Mouse (Mus musculus): ENCODE measurements at regions not wholly inside any gene's neighbourhood (a gene's known extent, or its start where the extent isn't known, plus 50 kb on each side); places are given as distances from the start of the nearest gene placed in this dataset.

GRCm38 (mm10) chr2:114796630-114797290, 142.0 kb upstream of the Dph6 start:
- Histone ChIP-seq H3K4me1 (ENCODE audit: insufficient read depth, low read depth, low read length) (0 out of 2 replicates have a peak, but pooled peaks cover 2% of the 10 kb centered on the region), H3K36me3 (replicated peaks) (no peaks in the 10 kb centered on the region), H3K9me3 (replicated peaks) (no peaks in the 10 kb centered on the region), H3K27me3 (ENCODE audit: insufficient read depth, low read length) (no peaks in the 10 kb centered on the region), H3K4me3 (ENCODE audit: low read depth, low read length) (no peak overlapping the region)
- no peak for DNase-seq (ENCODE audit: low spot score)
- ATAC-seq (ENCODE audit: extremely low read depth, insufficient number of reproducible peaks, low FRiP score, poor library complexity, severe bottlenecking) = no peak
- TF ChIP-seq GATA2 (IDR thresholded peaks at IDR 0.05; ENCODE audit: borderline replicate concordance, low read depth, low read length) (no peak), CTCF (IDR thresholded peaks at IDR 0.05; ENCODE audit: low read depth, low read length) (no peak), TAL1 (conservative IDR thresholded peaks at IDR 0.05; ENCODE audit: low read depth, low read length) (no peak), POLR2AphosphoS5 (IDR thresholded peaks at IDR 0.05; ENCODE audit: insufficient replicate concordance, low read depth, low read length) (no peak), GATA1 (IDR thresholded peaks at IDR 0.05; ENCODE audit: borderline replicate concordance, low read length) (no peak)

- no peaks in the 10 kb centered on the region for H3K9me3 ChIP-seq (replicated peaks)
- no peaks in the 10 kb centered on the region for H3K27me3 ChIP-seq (ENCODE audit: insufficient read depth, low read length)
- H3K4me1 ChIP-seq (ENCODE audit: insufficient read depth, low read depth, low read length) = 0 out of 2 replicates have a peak, but pooled peaks cover 2% of the 10 kb centered on the region
- no peak for TF ChIP-seq GATA1 (IDR thresholded peaks at IDR 0.05; ENCODE audit: borderline replicate concordance, low read length)
- no peak for TF ChIP-seq GATA2 (IDR thresholded peaks at IDR 0.05; ENCODE audit: borderline replicate concordance, low read depth, low read length)
- TF ChIP-seq TAL1 (conservative IDR thresholded peaks at IDR 0.05; ENCODE audit: low read depth, low read length) = no peak
- TF ChIP-seq CTCF (IDR thresholded peaks at IDR 0.05; ENCODE audit: low read depth, low read length) = no peak
- no peak for TF ChIP-seq POLR2AphosphoS5 (IDR thresholded peaks at IDR 0.05; ENCODE audit: insufficient replicate concordance, low read depth, low read length)
- H3K4me3 ChIP-seq (ENCODE audit: low read depth, low read length) = no peak overlapping the region
- no peaks in the 10 kb centered on the region for H3K36me3 ChIP-seq (replicated peaks)
- ATAC-seq (ENCODE audit: extremely low read depth, insufficient number of reproducible peaks, low FRiP score, poor library complexity, severe bottlenecking) = no peak
- DNase-seq (ENCODE audit: low spot score) = no peak
Observed at GRCm38 (mm10) chr2:114797291-114797650, 142.5 kb upstream of the Dph6 start.

GRCm38 (mm10) chr2:114803241-114803640, 148.5 kb upstream of the Dph6 start:
- Histone ChIP-seq H3K9me3 (replicated peaks) (no peaks in the 10 kb centered on the region), H3K4me1 (ENCODE audit: insufficient read depth, low read depth, low read length) (no peaks in the 10 kb centered on the region), H3K27me3 (ENCODE audit: insufficient read depth, low read length) (no peaks in the 10 kb centered on the region), H3K36me3 (replicated peaks) (no peaks in the 10 kb centered on the region), H3K4me3 (ENCODE audit: low read depth, low read length) (no peak overlapping the region)
- no peak for ATAC-seq (ENCODE audit: extremely low read depth, insufficient number of reproducible peaks, low FRiP score, poor library complexity, severe bottlenecking)
- no peak for DNase-seq (ENCODE audit: low spot score)
- no peak for TF ChIP-seq POLR2AphosphoS5 (IDR thresholded peaks at IDR 0.05; ENCODE audit: insufficient replicate concordance, low read depth, low read length)
- TF ChIP-seq GATA1 (IDR thresholded peaks at IDR 0.05; ENCODE audit: borderline replicate concordance, low read length) = no peak
- no peak for TF ChIP-seq CTCF (IDR thresholded peaks at IDR 0.05; ENCODE audit: low read depth, low read length)
- TF ChIP-seq TAL1 (conservative IDR thresholded peaks at IDR 0.05; ENCODE audit: low read depth, low read length) = no peak
- TF ChIP-seq GATA2 (IDR thresholded peaks at IDR 0.05; ENCODE audit: borderline replicate concordance, low read depth, low read length) = no peak

- no peak for ATAC-seq (ENCODE audit: extremely low read depth, insufficient number of reproducible peaks, low FRiP score, poor library complexity, severe bottlenecking)
- Histone ChIP-seq H3K36me3 (replicated peaks) (no peaks in the 10 kb centered on the region), H3K27me3 (ENCODE audit: insufficient read depth, low read length) (no peaks in the 10 kb centered on the region), H3K9me3 (replicated peaks) (no peaks in the 10 kb centered on the region), H3K4me3 (ENCODE audit: low read depth, low read length) (no peak overlapping the region), H3K4me1 (ENCODE audit: insufficient read depth, low read depth, low read length) (no peaks in the 10 kb centered on the region)
- DNase-seq (ENCODE audit: low spot score) = no peak
- TF ChIP-seq TAL1 (conservative IDR thresholded peaks at IDR 0.05; ENCODE audit: low read depth, low read length) = no peak
- TF ChIP-seq POLR2AphosphoS5 (IDR thresholded peaks at IDR 0.05; ENCODE audit: insufficient replicate concordance, low read depth, low read length) = no peak
- TF ChIP-seq GATA1 (IDR thresholded peaks at IDR 0.05; ENCODE audit: borderline replicate concordance, low read length) = no peak
- no peak for TF ChIP-seq GATA2 (IDR thresholded peaks at IDR 0.05; ENCODE audit: borderline replicate concordance, low read depth, low read length)
- no peak for TF ChIP-seq CTCF (IDR thresholded peaks at IDR 0.05; ENCODE audit: low read depth, low read length)
Observed at GRCm38 (mm10) chr2:114803928-114804327, 149.2 kb upstream of the Dph6 start.

- no peaks in the 10 kb centered on the region for H3K4me1 ChIP-seq (ENCODE audit: insufficient read depth, low read depth, low read length)
- DNase-seq (ENCODE audit: low spot score) = no peak
- TF ChIP-seq POLR2AphosphoS5 (IDR thresholded peaks at IDR 0.05; ENCODE audit: insufficient replicate concordance, low read depth, low read length) (no peak), GATA1 (IDR thresholded peaks at IDR 0.05; ENCODE audit: borderline replicate concordance, low read length) (no peak), TAL1 (conservative IDR thresholded peaks at IDR 0.05; ENCODE audit: low read depth, low read length) (no peak), CTCF (IDR thresholded peaks at IDR 0.05; ENCODE audit: low read depth, low read length) (no peak), GATA2 (IDR thresholded peaks at IDR 0.05; ENCODE audit: borderline replicate concordance, low read depth, low read length) (no peak)
- H3K9me3 ChIP-seq (replicated peaks) = no peaks in the 10 kb centered on the region
- no peaks in the 10 kb centered on the region for H3K36me3 ChIP-seq (replicated peaks)
- no peak overlapping the region for H3K4me3 ChIP-seq (ENCODE audit: low read depth, low read length)
- no peak for ATAC-seq (ENCODE audit: extremely low read depth, insufficient number of reproducible peaks, low FRiP score, poor library complexity, severe bottlenecking)
- no peaks in the 10 kb centered on the region for H3K27me3 ChIP-seq (ENCODE audit: insufficient read depth, low read length)
Observed at GRCm38 (mm10) chr2:114805436-114806047, 150.8 kb upstream of the Dph6 start.

- Histone ChIP-seq H3K27me3 (ENCODE audit: insufficient read depth, low read length) (no peaks in the 10 kb centered on the region), H3K9me3 (replicated peaks) (no peaks in the 10 kb centered on the region), H3K36me3 (replicated peaks) (no peaks in the 10 kb centered on the region), H3K4me1 (ENCODE audit: insufficient read depth, low read depth, low read length) (no peaks in the 10 kb centered on the region), H3K4me3 (ENCODE audit: low read depth, low read length) (no peak overlapping the region)
- DNase-seq (ENCODE audit: low spot score) (no peak), ATAC-seq (ENCODE audit: extremely low read depth, insufficient number of reproducible peaks, low FRiP score, poor library complexity, severe bottlenecking) (no peak)
- TF ChIP-seq CTCF (IDR thresholded peaks at IDR 0.05; ENCODE audit: low read depth, low read length) (no peak), POLR2AphosphoS5 (IDR thresholded peaks at IDR 0.05; ENCODE audit: insufficient replicate concordance, low read depth, low read length) (no peak), GATA2 (IDR thresholded peaks at IDR 0.05; ENCODE audit: borderline replicate concordance, low read depth, low read length) (no peak), TAL1 (conservative IDR thresholded peaks at IDR 0.05; ENCODE audit: low read depth, low read length) (no peak), GATA1 (IDR thresholded peaks at IDR 0.05; ENCODE audit: borderline replicate concordance, low read length) (no peak)
Observed at GRCm38 (mm10) chr2:114808046-114808445, 153.3 kb upstream of the Dph6 start.
